Mouse (Mus musculus): ENCODE measurements around the gene 9930104L06Rik. TPM values are rescaled to one million over a fixed set of nuclear protein-coding genes. Genes with fewer than 3 reads are reported as not detected.
"Not testable (repeated sequence)": the region's sequence is repeated elsewhere in the genome, so short reads cannot be mapped to it uniquely, and the experiment has no call there.

Gene 9930104L06Rik
- polyA plus RNA-seq, 1 experiment from 2014 or later: 16.5 TPM

- ATAC-seq (ENCODE audit: low FRiP score, low read depth); H3K9ac ChIP-seq; H3K9me3 ChIP-seq; H3K4me2 ChIP-seq (replicated peaks); H3K4me3 ChIP-seq; H3K27ac ChIP-seq; H3K27me3 ChIP-seq (replicated peaks): not testable (repeated sequence)
- Histone ChIP-seq H3K36me3 (peaks cover 28% of the 10 kb centered on the region; the same call in 1 of the 2 replicates), H3K4me1 (peaks cover 18% of the 10 kb centered on the region)
- 96% methylated on average over 4 of the region's 4 CpGs for WGBS
Measured at GRCm38 (mm10) chr4:124939211-124939610, 2.4 kb downstream of the 9930104L06Rik start, which contains the start of gene Cdca8. Gene Cdca8, minus strand, starts transcription at chr4:124939311.

- Histone ChIP-seq H3K9me3 (no peaks in the 10 kb centered on the region), H3K4me3 (no peak overlapping the region), H3K4me2 (replicated peaks) (no peak overlapping the region), H3K36me3 (peaks cover 28% of the 10 kb centered on the region; the same call in 1 of the 2 replicates), H3K9ac (no peak overlapping the region), H3K27ac (no peak overlapping the region), H3K4me1 (0 out of 2 replicates have a peak, but pooled peaks cover 1% of the 10 kb centered on the region), H3K27me3 (replicated peaks) (no peaks in the 10 kb centered on the region)
- ATAC-seq (ENCODE audit: low FRiP score, low read depth): no peak
- 6% methylated on average over 4 of the region's 4 CpGs for WGBS
Measured at GRCm38 (mm10) chr4:124943022-124943421, 6.2 kb downstream of the 9930104L06Rik start.

- Histone ChIP-seq H3K9ac (no peak overlapping the region), H3K4me3 (no peak overlapping the region), H3K4me1 (no peaks in the 10 kb centered on the region), H3K9me3 (no peaks in the 10 kb centered on the region), H3K27ac (no peak overlapping the region), H3K36me3 (peaks cover 23% of the 10 kb centered on the region; the same call in 1 of the 2 replicates), H3K4me2 (replicated peaks) (no peak overlapping the region), H3K27me3 (replicated peaks) (no peaks in the 10 kb centered on the region)
- 90% methylated on average over 5 of the region's 5 CpGs for WGBS
- no peak for ATAC-seq (ENCODE audit: low FRiP score, low read depth)
Measured at GRCm38 (mm10) chr4:124943781-124944180, 6.9 kb downstream of the 9930104L06Rik start.

- Histone ChIP-seq H3K9ac (no peak overlapping the region), H3K4me2 (replicated peaks) (no peak overlapping the region), H3K36me3 (peaks cover 15% of the 10 kb centered on the region; the same call in 1 of the 2 replicates), H3K4me1 (no peaks in the 10 kb centered on the region), H3K27ac (no peak overlapping the region), H3K27me3 (replicated peaks) (no peaks in the 10 kb centered on the region), H3K9me3 (no peaks in the 10 kb centered on the region), H3K4me3 (no peak overlapping the region)
- ATAC-seq (ENCODE audit: low FRiP score, low read depth): no peak
- WGBS: 72% methylated on average over 2 of the region's 2 CpGs
Measured at GRCm38 (mm10) chr4:124944961-124945360, 8.1 kb downstream of the 9930104L06Rik start.

GRCm38 (mm10) chr4:124949488-124949887 lies 12.6 kb downstream of the 9930104L06Rik start:
- no peaks in the 10 kb centered on the region for H3K36me3 ChIP-seq
- no peak overlapping the region for H3K4me2 ChIP-seq (replicated peaks)
- H3K9ac ChIP-seq: no peak overlapping the region
- no peaks in the 10 kb centered on the region for H3K4me1 ChIP-seq
- no peak overlapping the region for H3K27ac ChIP-seq
- WGBS: 92% methylated on average over 3 of the region's 3 CpGs
- no peak overlapping the region for H3K4me3 ChIP-seq
- ATAC-seq (ENCODE audit: low FRiP score, low read depth): no peak
- H3K27me3 ChIP-seq (replicated peaks): no peaks in the 10 kb centered on the region
- no peaks in the 10 kb centered on the region for H3K9me3 ChIP-seq

GRCm38 (mm10) chr4:124950181-124951035 lies 13.6 kb downstream of the 9930104L06Rik start:
- Histone ChIP-seq H3K9ac (no peak overlapping the region), H3K9me3 (no peaks in the 10 kb centered on the region), H3K4me3 (no peak overlapping the region), H3K27me3 (replicated peaks) (no peaks in the 10 kb centered on the region), H3K4me2 (replicated peaks) (no peak overlapping the region), H3K27ac (no peak overlapping the region), H3K4me1 (no peaks in the 10 kb centered on the region), H3K36me3 (no peaks in the 10 kb centered on the region)
- whole genome bisulfite sequencing: 63% methylated on average over 21 of the region's 21 CpGs
- no peak for ATAC-seq (ENCODE audit: low FRiP score, low read depth)

- Histone ChIP-seq H3K9me3 (no peaks in the 10 kb centered on the region), H3K9ac (no peak overlapping the region), H3K36me3 (no peaks in the 10 kb centered on the region), H3K27ac (no peak overlapping the region), H3K4me3 (no peak overlapping the region), H3K4me1 (no peaks in the 10 kb centered on the region), H3K4me2 (replicated peaks) (no peak overlapping the region), H3K27me3 (replicated peaks) (no peaks in the 10 kb centered on the region)
- 42% methylated on average over 10 of the region's 10 CpGs for WGBS
- ATAC-seq (ENCODE audit: low FRiP score, low read depth): no peak
Measured at GRCm38 (mm10) chr4:124951036-124951433, 14.2 kb downstream of the 9930104L06Rik start.

GRCm38 (mm10) chr4:124953546-124953945 lies 16.7 kb downstream of the 9930104L06Rik start:
- Histone ChIP-seq H3K4me1 (no peaks in the 10 kb centered on the region), H3K27ac (no peak overlapping the region), H3K9me3 (no peaks in the 10 kb centered on the region), H3K9ac (no peak overlapping the region), H3K27me3 (replicated peaks) (no peaks in the 10 kb centered on the region), H3K4me3 (no peak overlapping the region), H3K4me2 (replicated peaks) (no peak overlapping the region), H3K36me3 (no peaks in the 10 kb centered on the region)
- no peak for ATAC-seq (ENCODE audit: low FRiP score, low read depth)
- 75% methylated on average over 4 of the region's 4 CpGs for WGBS

- Histone ChIP-seq H3K9me3 (no peaks in the 10 kb centered on the region), H3K9ac (no peak overlapping the region)
- 82% methylated on average over 2 of the region's 2 CpGs for WGBS
Measured at GRCm38 (mm10) chr4:124957284-124957683, 20.4 kb downstream of the 9930104L06Rik start.

GRCm38 (mm10) chr4:124959062-124959461 lies 22.2 kb downstream of the 9930104L06Rik start:
- Histone ChIP-seq H3K4me2 (replicated peaks) (no peak overlapping the region), H3K9me3 (no peaks in the 10 kb centered on the region), H3K27me3 (replicated peaks) (no peaks in the 10 kb centered on the region), H3K27ac (no peak overlapping the region), H3K4me1 (no peaks in the 10 kb centered on the region), H3K9ac (no peak overlapping the region), H3K4me3 (no peak overlapping the region), H3K36me3 (no peaks in the 10 kb centered on the region)
- no peak for ATAC-seq (ENCODE audit: low FRiP score, low read depth)
- 53% methylated on average over 11 of the region's 11 CpGs for WGBS

More at GRCm38 (mm10) chr4:124957284-124957683, 20.4 kb downstream of the 9930104L06Rik start:
- no peak overlapping the region for H3K4me2 ChIP-seq (replicated peaks)
- no peak overlapping the region for H3K4me3 ChIP-seq
- H3K4me1 ChIP-seq: no peaks in the 10 kb centered on the region
- H3K36me3 ChIP-seq: no peaks in the 10 kb centered on the region
- no peaks in the 10 kb centered on the region for H3K27me3 ChIP-seq (replicated peaks)
- H3K27ac ChIP-seq: no peak overlapping the region
- no peak for ATAC-seq (ENCODE audit: low FRiP score, low read depth)

- Histone ChIP-seq H3K27ac (no peak overlapping the region), H3K4me2 (replicated peaks) (no peak overlapping the region), H3K27me3 (replicated peaks) (no peaks in the 10 kb centered on the region), H3K9ac (no peak overlapping the region), H3K9me3 (no peaks in the 10 kb centered on the region), H3K36me3 (no peaks in the 10 kb centered on the region), H3K4me3 (no peak overlapping the region), H3K4me1 (peaks cover 6% of the 10 kb centered on the region)
- 92% methylated on average over 11 of the region's 11 CpGs for WGBS
- no peak for ATAC-seq (ENCODE audit: low FRiP score, low read depth)
Measured at GRCm38 (mm10) chr4:124960940-124961339, 24.1 kb downstream of the 9930104L06Rik start.

GRCm38 (mm10) chr4:124962576-124962975 lies 25.7 kb downstream of the 9930104L06Rik start:
- H3K4me1 ChIP-seq: peaks cover 6% of the 10 kb centered on the region
- H3K27ac ChIP-seq: no peak overlapping the region
- no peaks in the 10 kb centered on the region for H3K9me3 ChIP-seq
- no peaks in the 10 kb centered on the region for H3K36me3 ChIP-seq
- ATAC-seq (ENCODE audit: low FRiP score, low read depth): no peak
- no peak overlapping the region for H3K4me2 ChIP-seq (replicated peaks)
- H3K9ac ChIP-seq: no peak overlapping the region
- no peaks in the 10 kb centered on the region for H3K27me3 ChIP-seq (replicated peaks)
- H3K4me3 ChIP-seq: no peak overlapping the region
- 75% methylated on average over 11 of the region's 11 CpGs for WGBS

All from neural tube, embryonic 12.5 days (tissue).